8 mouse cellular contexts compared by ENCODE assay signal in genomic region chr7:137438179-137438550, GRCm38 (mm10). TPM values are rescaled to one million over a fixed set of nuclear protein-coding genes. Genes with fewer than 3 reads are reported as not detected.
A peak's percentile ranks its signal among the peaks of the same experiment; 100 is the strongest.
DNase-seq lines count a peak whose midpoint lies in the region; ATAC-seq and TF ChIP-seq lines count a peak whose summit lies in the region.

No protein-coding gene starts in this region.

- 1% methylated on average over 7 of the region's 7 CpGs for WGBS in kidney, adult 2 months
- 4% methylated on average over 7 of the region's 7 CpGs for WGBS in forebrain, embryonic 12.5 days
- 5% methylated on average over 7 of the region's 7 CpGs for WGBS in intestine, embryonic 16.5 days
- WGBS in liver, postnatal 0 days (ENCODE audit: insufficient replicate concordance): 5% methylated on average over 7 of the region's 7 CpGs

- ATAC-seq in Patski: peak; percentile 28
- peak; percentile 76 for ATAC-seq in forebrain, embryonic 12.5 days (ENCODE audit: low FRiP score)
- ATAC-seq in intestine, embryonic 16.5 days: peak; percentile 30
- no peak for ATAC-seq in liver, postnatal 0 days

- H3K9me3 ChIP-seq in forebrain, embryonic 12.5 days: no peaks in the 10 kb centered on the region
- no peaks in the 10 kb centered on the region for H3K9me3 ChIP-seq in intestine, embryonic 16.5 days (ENCODE audit: control insufficient read depth, low read length)
- H3K9me3 ChIP-seq in liver, postnatal 0 days (ENCODE audit: low read length): no peaks in the 10 kb centered on the region

- H3K27ac ChIP-seq in kidney, adult 2 months (ENCODE audit: insufficient read depth, low read depth, low read length): no peak overlapping the region
- H3K27ac ChIP-seq in forebrain, embryonic 12.5 days: peak overlapping the region; percentile 91
- peak overlapping the region; percentile 83 for H3K27ac ChIP-seq in intestine, embryonic 16.5 days (ENCODE audit: low read length)
- peak overlapping the region; percentile 79 for H3K27ac ChIP-seq in liver, postnatal 0 days (ENCODE audit: low read depth)

- no peak for DNase-seq in kidney, adult 2 months
- DNase-seq in kidney, postnatal 10 days: no peak
- no peak for DNase-seq in Patski (ENCODE audit: low read depth, low spot score)
- no peak for DNase-seq in liver, postnatal 0 days
- peak; percentile 2 to 7 for DNase-seq in spleen, postnatal 36 days (ENCODE audit: low spot score in 2 of 2)
- no peak for DNase-seq in urinary bladder, postnatal 36 days (ENCODE audit: low spot score in 2 of 2)

- TF ChIP-seq CTCF in kidney, adult 2 months (conservative IDR thresholded peaks at IDR 0.05; ENCODE audit: insufficient read depth, insufficient read length, low read depth, low read length): no peak
- TF ChIP-seq CTCF in Patski (IDR thresholded peaks at IDR 0.05): no peak
- no peak for TF ChIP-seq CTCF in liver, postnatal 0 days (IDR thresholded peaks at IDR 0.05; ENCODE audit: low read depth)

- TF ChIP-seq EP300 in liver, postnatal 0 days (IDR thresholded peaks at IDR 0.05; ENCODE audit: low read depth): no peak

- no peak for TF ChIP-seq POLR2A in kidney, adult 2 months (IDR thresholded peaks at IDR 0.05; ENCODE audit: low read depth, low read length)

- H3K27me3 ChIP-seq in kidney, adult 2 months (replicated peaks; ENCODE audit: control insufficient read depth, insufficient read depth, low read length): no peaks in the 10 kb centered on the region
- H3K27me3 ChIP-seq in Patski: no peaks in the 10 kb centered on the region
- H3K27me3 ChIP-seq in forebrain, embryonic 12.5 days: no peaks in the 10 kb centered on the region
- no peaks in the 10 kb centered on the region for H3K27me3 ChIP-seq in intestine, embryonic 16.5 days (replicated peaks; ENCODE audit: control insufficient read depth, insufficient read depth, low read length)
- no peaks in the 10 kb centered on the region for H3K27me3 ChIP-seq in liver, postnatal 0 days (ENCODE audit: insufficient read depth, low read length)

- H3K4me2 ChIP-seq in forebrain, embryonic 12.5 days: peak overlapping the region; percentile 75
- H3K4me2 ChIP-seq in intestine, embryonic 16.5 days (ENCODE audit: low read depth, low read length): peak overlapping the region; percentile 73
- peak overlapping the region; percentile 95 for H3K4me2 ChIP-seq in liver, postnatal 0 days (ENCODE audit: low read depth, low read length)

- CTCF ChIA-PET in Patski (lab: Charles Lee): no interaction called here

- in situ Hi-C loops in Patski (cut with MboI; ENCODE audit: low pct_unique_long_range_greater_than_20kb): no loop called here

- POLR2A ChIA-PET in Patski (lab: Charles Lee): interaction anchor here (1.1 to 2.7 kb wide), 2 partner anchors 22 to 27 kb away, joined by 3 to 17 read pairs; partner anchors contain the start of gene 9430038I01Rik

- H3K36me3 ChIP-seq in kidney, adult 2 months (ENCODE audit: control insufficient read depth, insufficient read depth, low read length): no peaks in the 10 kb centered on the region
- H3K36me3 ChIP-seq in forebrain, embryonic 12.5 days (replicated peaks): peaks cover 3% of the 10 kb centered on the region; the same call in 1 of the 2 replicates
- H3K36me3 ChIP-seq in intestine, embryonic 16.5 days (ENCODE audit: control insufficient read depth, insufficient read depth, low read length): no peaks in the 10 kb centered on the region
- H3K36me3 ChIP-seq in liver, postnatal 0 days (replicated peaks; ENCODE audit: insufficient read depth, low read length): no peaks in the 10 kb centered on the region

- H3K4me1 ChIP-seq in kidney, adult 2 months (ENCODE audit: control insufficient read depth, insufficient read depth, low read length): 0 out of 2 replicates have a peak, but pooled peaks cover 3% of the 10 kb centered on the region
- peaks cover 24% of the 10 kb centered on the region for H3K4me1 ChIP-seq in forebrain, embryonic 12.5 days
- H3K4me1 ChIP-seq in intestine, embryonic 16.5 days (ENCODE audit: control insufficient read depth, insufficient read depth, low read length): peaks cover 7% of the 10 kb centered on the region
- peaks cover 21% of the 10 kb centered on the region for H3K4me1 ChIP-seq in liver, postnatal 0 days (ENCODE audit: insufficient read depth)

- H3K4me3 ChIP-seq in kidney, adult 2 months (ENCODE audit: insufficient read depth, low read depth, low read length): peak overlapping the region; percentile 79
- peak overlapping the region; percentile 79 for H3K4me3 ChIP-seq in forebrain, embryonic 12.5 days (replicated peaks)
- H3K4me3 ChIP-seq in intestine, embryonic 16.5 days (ENCODE audit: low read length): peak overlapping the region; percentile 97
- H3K4me3 ChIP-seq in liver, postnatal 0 days (ENCODE audit: low read depth, low read length): peak overlapping the region; percentile 68

- peak overlapping the region; percentile 89 for H3K9ac ChIP-seq in forebrain, embryonic 12.5 days
- H3K9ac ChIP-seq in intestine, embryonic 16.5 days (ENCODE audit: low read depth, low read length): peak overlapping the region; percentile 98
- H3K9ac ChIP-seq in liver, postnatal 0 days (replicated peaks): peak overlapping the region; percentile 88

RNA-seq across cellular contexts. Expression of gene Glrx3, which starts 0.8 kb away (rescaled TPM):
- 91.3 and 101 TPM in 2 replicates for polyA plus RNA-seq in kidney, adult 2 months (2012; rRNA removed)
- 133 TPM for polyA plus RNA-seq in Patski (2021)
- 275 and 279 TPM in 2 replicates for polyA plus RNA-seq in forebrain, embryonic 12.5 days (2016; fragmentation: Nextera tagmentation; extraction: Ambion mirVana)
- polyA plus RNA-seq in intestine, embryonic 16.5 days (2015; fragmentation: Nextera tagmentation; extraction: Ambion mirVana): 203 and 218 TPM in 2 replicates
- 70.3 and 70.6 TPM in 2 replicates for polyA plus RNA-seq in liver, postnatal 0 days (2015; fragmentation: Nextera tagmentation; extraction: Ambion mirVana)

RNA-seq across cellular contexts. Expression of gene 9430038I01Rik, which starts 27.6 kb away (rescaled TPM):
- 6.5 and 7.1 TPM in 2 replicates for polyA plus RNA-seq in kidney, adult 2 months (2012; rRNA removed)
- 8.0 TPM for polyA plus RNA-seq in Patski (2021)
- polyA plus RNA-seq in forebrain, embryonic 12.5 days (2016; fragmentation: Nextera tagmentation; extraction: Ambion mirVana): 13.8 and 16.0 TPM in 2 replicates
- 23.6 and 24.3 TPM in 2 replicates for polyA plus RNA-seq in intestine, embryonic 16.5 days (2015; fragmentation: Nextera tagmentation; extraction: Ambion mirVana)
- polyA plus RNA-seq in liver, postnatal 0 days (2015; fragmentation: Nextera tagmentation; extraction: Ambion mirVana): 14.8 and 16.0 TPM in 2 replicates

Comparison
In these comparisons a context has a peak if more than half of its experiments do, and no peak if none do; other contexts are left out.
1. DNase-seq: peak in spleen, postnatal 36 days (2 of 2); none in kidney, adult 2 months (single experiment), kidney, postnatal 10 days (single experiment), Patski (single experiment), liver, postnatal 0 days (single experiment) and urinary bladder, postnatal 36 days (0 of 2).
2. Peak in every context shown above with its lines, with median percentiles within 50 percentile points of each other: H3K4me3 ChIP-seq, H3K4me2 ChIP-seq and H3K9ac ChIP-seq.